Mouse (Mus musculus) layer of hippocampus, adult 2 months (tissue): ENCODE results near the gene Unkl. TPM values are rescaled to one million over a fixed set of nuclear protein-coding genes. Genes with fewer than 3 reads are reported as not detected.
A peak's percentile ranks its signal among the peaks of the same experiment; 100 is the strongest.

Source experiments
- DNase-seq, 2 experiments: peaks; one replicate each; pipeline ENCODE4 v3.0.0; 2022; ENCODE audit warnings: low spot score in 2 of 2
- H3K27ac ChIP-seq: fragments of 200-600 bp; 2 replicates; pipeline ENCODE4 v1.8.1; 2022
- H3K4me3 ChIP-seq: fragments of 200-600 bp; 2 replicates; pipeline ENCODE4 v1.8.1; 2022; ENCODE audit warnings: mild to moderate bottlenecking
- CTCF ChIP-seq: fragments of 200-600 bp; conservative IDR thresholded peaks from 2 replicates; pipeline ENCODE4 v1.8.1; 2022; ENCODE audit warnings: antibody characterized with exemption, mild to moderate bottlenecking, moderate library complexity
- total RNA-seq, 2 experiments: library from RNA; stranded (reverse); gene quantifications; 2 replicates each; pipeline ENCODE4 v1.2.3; 2021

The Unkl gene
- total RNA-seq, 2 experiments from 2014 or later = 36.4 to 40.6 TPM

DNA sequence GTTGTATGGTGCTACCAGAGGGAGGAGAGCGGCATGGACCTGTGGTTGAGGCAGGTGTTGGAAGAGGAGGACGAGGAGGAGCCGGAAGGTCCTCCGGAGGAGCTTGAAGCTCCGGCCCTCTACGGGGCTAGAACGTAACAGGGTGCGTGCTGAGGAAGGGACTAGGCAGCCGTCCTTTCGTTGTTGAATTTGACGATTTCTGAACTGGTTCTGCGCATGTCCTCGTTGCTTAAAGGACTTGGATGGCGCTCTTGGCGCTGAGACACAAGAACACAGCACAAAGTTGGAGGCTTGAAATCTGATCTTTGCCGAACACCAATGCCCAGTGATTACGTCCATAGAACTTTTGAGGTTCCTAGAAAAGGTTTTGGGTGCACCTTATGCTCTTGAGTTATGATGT lies 3.2 kb upstream of the Unkl start:
- DNase-seq = no peak
- no peak for TF ChIP-seq CTCF
- H3K4me3 ChIP-seq = peak overlapping the region; percentile 92
- peak overlapping the region; percentile 97 for H3K27ac ChIP-seq

DNA sequence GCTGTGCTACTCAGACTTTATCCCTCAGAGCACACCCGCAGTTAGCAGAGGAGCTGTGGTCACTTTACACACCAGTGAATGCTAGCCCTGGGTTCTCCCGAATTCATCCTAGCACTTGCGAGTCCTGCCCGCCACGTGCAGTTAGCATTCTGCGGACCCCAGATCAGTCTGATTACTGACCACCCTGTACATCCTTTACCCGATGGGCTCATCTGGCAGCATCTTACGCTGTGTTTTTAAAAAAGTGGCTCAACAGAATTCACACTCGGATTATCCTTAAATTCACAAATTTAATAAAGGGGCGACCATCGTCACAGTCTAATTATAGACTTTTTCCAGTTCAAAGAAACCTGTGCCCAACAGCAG lies 430 bp upstream of the Unkl start:
- TF ChIP-seq CTCF = no peak
- H3K4me3 ChIP-seq = peak overlapping the region; percentile 91
- H3K27ac ChIP-seq = peak overlapping the region; percentile 94
- DNase-seq = no peak

DNA sequence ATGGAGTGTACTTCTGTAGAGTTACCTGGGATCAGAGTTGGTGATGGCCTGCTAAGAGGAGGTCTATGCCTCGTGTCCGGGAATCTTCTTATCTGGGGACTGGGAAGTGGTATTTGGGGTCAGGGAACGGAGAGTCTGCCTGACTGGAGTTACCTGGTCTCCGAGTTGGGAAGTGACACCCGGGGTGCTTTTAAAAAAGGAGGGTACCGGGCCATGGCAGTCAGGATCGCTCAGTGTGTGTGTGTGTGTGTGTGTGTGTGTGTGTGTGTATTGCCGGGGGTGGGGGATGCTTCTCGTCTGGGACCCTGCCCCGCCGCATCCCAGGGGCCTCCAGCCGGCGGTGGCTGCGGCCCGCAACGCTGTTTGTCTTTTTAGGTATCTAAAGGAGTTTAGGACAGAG lies 894 bp downstream of the Unkl start:
- H3K4me3 ChIP-seq = peak overlapping the region; percentile 91
- H3K27ac ChIP-seq = peak overlapping the region; percentile 94
- DNase-seq = no peak
- TF ChIP-seq CTCF = no peak

DNA sequence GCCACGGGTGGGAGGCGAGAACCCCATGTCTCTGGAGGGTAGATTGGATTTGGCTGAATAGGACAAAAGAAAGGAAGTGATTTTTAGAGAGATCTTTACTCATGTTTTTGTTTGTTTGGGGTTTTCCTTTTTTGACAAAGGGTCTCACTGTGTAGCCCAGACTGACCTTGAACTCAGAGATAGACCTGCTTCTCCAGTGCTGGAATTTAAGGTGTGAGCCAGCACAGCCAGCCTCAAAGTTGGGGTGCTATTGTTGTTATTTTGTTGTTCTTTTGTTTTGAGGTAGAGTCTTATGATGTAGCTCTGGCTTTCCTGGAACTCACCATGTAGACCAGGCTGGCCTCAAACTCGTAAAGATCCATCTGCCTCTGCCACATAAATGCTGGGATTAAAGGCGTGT lies 14.2 kb downstream of the Unkl start:
- DNase-seq = no peak
- Histone ChIP-seq H3K27ac (no peak overlapping the region), H3K4me3 (no peak overlapping the region)
- TF ChIP-seq CTCF = no peak

DNA sequence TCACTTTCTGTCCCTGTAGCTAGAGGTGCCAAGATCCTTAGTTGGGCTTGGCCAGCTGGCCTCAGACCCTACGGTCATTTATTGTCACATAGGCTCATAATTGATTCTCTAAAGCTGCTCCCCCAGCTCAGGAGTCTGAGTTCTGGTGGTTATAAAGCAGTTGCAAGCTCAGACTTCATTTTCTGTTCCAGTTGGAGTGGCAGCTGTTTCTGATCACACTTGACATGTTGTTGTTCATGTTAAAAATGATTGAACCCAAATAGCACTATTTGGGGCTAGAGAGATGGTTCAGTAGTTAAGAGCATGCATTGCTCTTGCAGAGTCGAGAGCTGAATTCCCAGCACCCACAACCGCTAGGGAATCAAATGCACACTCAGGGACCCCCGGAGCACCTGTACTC lies 21.8 kb downstream of the Unkl start:
- no peak for TF ChIP-seq CTCF
- Histone ChIP-seq H3K4me3 (no peak overlapping the region), H3K27ac (peak overlapping the region; percentile 85)
- peak; percentile 47 to 58 for DNase-seq

DNA sequence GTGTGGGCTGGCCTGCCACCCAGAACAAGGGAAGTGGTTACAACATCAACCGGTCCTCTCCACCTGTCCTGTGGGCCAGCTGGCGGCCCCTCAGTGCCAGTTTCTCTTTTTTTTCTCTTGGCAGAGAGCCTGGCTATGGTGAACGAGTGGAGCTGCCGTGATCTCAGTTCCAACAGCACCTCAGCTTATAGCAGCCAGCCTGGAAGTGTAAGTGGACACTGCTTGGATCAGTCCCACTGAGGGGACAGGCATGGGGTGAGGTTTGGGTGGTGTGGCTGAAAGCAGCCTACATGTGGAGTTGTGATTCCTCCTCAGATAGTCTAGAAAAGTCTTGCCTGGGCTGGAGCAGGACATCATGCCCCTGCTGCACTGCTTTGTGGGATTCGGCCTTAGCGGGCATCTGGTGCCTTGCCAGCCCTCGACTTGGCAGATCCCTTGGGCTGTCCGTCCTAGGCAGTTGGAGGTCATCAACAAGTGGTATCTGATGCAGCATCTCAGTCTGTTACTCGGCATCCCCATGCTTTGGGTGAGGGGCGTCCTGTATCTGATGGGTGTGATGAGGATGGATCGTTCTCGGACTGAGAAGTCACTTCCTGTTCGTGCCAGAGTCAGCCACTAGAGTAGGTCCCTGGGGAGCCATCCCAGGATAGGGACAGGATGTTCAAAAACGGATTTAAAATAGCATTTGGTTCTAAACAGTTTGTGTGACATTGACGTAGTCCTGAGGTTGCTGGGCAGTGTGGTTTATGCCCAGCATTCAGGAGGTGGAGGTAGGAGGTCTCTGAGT lies 22.7 kb downstream of the Unkl start:
- H3K4me3 ChIP-seq = no peak overlapping the region
- H3K27ac ChIP-seq = peak overlapping the region; percentile 85
- no peak for TF ChIP-seq CTCF
- peak in 1 of 2 experiments; percentile 39 for DNase-seq

DNA sequence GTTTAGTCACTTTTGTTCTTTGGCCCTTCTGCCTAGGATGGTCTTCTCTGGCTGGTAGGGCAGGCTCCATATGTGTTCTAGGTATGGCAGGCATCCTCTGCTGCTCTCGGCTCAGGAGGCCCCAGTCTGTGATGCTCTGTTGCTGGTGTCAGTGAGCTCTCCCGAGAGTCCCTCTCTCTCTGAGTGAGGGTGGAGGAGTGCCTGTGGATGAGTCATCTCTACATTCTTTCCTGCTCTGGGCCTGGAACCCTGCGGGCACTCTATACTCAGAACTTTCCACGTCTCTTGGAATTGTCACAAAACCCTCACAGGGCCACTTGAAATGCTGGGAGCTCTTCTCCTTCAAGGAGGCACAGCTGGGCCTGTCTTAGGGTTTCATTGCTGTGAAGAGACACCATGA lies 23.5 kb downstream of the Unkl start:
- DNase-seq = no peak
- Histone ChIP-seq H3K27ac (peak overlapping the region; percentile 85), H3K4me3 (no peak overlapping the region)
- TF ChIP-seq CTCF = no peak

DNA sequence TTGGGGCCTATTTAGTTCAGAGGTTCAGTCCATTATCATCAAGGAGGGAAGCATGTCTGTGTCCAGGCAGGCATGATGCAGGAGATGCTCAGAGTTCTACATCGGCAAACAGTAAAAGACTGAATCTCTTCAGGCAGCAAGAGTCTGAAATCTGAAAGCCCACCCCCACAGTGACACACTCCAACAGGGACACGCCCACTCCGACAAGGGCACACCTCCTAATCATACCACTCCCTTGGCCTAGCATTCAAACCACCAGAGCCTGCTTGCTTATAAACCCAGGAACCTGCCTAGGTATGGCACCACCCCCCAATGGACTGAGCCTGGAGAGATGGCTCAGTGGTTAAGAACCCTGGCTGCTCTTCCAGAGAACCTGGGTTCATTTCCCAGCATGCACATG lies 27.2 kb downstream of the Unkl start:
- H3K4me3 ChIP-seq = no peak overlapping the region
- TF ChIP-seq CTCF = no peak
- H3K27ac ChIP-seq = no peak overlapping the region
- no peak for DNase-seq

DNA sequence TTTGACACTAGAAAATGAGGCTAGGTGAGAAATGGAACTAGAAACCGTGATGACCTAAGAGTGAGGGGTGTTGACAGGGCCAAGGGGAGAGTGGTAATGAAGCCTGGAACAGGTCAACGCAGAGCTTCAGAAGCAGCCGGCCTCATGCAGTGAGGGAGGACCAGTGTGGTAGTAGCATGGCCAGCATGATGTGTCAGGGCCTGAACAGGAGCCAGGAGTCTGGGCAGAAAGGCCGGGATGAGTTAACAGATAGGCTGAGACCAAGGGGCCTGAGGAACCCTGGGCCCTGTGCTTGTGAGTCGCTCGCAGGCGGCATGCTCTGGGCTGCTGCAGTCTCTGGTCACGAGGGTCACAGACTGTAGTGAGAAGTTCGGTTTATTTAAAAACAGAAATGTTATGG lies 30.8 kb downstream of the Unkl start:
- H3K27ac ChIP-seq = peak overlapping the region; percentile 20; the same call in 1 of the 2 replicates
- H3K4me3 ChIP-seq = no peak overlapping the region
- TF ChIP-seq CTCF = no peak
- no peak for DNase-seq

DNA sequence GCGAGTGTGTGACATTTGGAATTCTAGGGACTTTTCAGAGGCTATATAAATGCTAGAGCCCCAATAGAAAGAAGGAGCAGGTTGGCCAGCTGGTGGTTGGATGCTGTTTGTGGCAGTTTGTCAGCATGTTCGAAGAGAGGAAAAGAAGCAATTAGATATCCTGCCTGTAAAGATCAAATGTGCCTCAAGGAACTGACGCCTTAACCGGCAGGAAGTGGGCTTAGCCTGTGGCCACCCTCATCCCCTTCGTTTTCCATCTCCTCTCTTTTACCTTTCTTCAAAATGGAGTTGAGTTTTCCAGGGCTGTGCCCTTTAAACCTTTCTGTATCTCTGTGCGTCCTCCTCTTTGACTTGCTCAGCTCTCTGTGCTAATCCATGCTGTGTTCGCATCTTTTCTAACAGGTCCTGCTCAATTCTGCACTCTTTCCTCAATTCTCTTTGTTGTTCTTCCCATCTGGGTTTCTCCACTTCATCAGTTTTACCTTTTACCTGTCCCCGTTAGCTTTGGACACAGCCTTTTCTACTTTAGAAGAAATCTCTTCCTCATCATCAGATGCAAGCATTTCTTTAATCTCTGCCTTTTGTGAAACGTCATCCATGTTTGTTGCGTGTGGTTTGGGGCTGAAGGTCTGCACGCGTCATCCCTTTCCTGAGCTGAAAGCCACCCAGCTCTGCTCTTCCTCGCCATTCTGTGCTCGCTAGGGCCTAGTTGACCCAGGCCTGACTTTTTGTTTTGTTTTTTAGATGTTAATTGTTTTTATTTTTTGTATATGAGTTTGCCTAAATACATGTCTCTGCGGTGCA lies 31.5 kb downstream of the Unkl start:
- no peak for TF ChIP-seq CTCF
- DNase-seq = no peak
- no peak overlapping the region for H3K4me3 ChIP-seq
- peak overlapping the region; percentile 20; the same call in 1 of the 2 replicates for H3K27ac ChIP-seq

DNA sequence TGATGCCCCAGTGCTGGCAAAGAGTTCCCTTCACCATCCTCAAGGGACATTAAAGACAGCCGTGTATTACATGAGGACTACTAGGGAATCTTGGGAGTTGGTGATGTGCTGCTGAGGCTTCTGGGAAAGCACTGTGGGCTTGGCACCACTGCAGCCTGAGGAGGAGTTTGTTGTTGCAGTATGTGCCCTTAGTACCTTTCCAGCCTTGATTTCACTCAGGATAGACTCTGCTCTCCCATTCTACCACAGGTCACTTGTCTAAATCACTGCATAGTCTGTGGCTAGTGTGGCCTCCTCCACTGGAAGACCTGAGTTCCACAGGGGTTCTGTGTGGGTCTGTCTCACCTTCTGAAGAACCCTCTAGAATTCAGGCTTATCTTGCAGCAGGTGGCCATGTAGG lies 32.5 kb downstream of the Unkl start:
- no peak for DNase-seq
- peak overlapping the region; percentile 89 for H3K27ac ChIP-seq
- no peak for TF ChIP-seq CTCF
- H3K4me3 ChIP-seq = no peak overlapping the region

DNA sequence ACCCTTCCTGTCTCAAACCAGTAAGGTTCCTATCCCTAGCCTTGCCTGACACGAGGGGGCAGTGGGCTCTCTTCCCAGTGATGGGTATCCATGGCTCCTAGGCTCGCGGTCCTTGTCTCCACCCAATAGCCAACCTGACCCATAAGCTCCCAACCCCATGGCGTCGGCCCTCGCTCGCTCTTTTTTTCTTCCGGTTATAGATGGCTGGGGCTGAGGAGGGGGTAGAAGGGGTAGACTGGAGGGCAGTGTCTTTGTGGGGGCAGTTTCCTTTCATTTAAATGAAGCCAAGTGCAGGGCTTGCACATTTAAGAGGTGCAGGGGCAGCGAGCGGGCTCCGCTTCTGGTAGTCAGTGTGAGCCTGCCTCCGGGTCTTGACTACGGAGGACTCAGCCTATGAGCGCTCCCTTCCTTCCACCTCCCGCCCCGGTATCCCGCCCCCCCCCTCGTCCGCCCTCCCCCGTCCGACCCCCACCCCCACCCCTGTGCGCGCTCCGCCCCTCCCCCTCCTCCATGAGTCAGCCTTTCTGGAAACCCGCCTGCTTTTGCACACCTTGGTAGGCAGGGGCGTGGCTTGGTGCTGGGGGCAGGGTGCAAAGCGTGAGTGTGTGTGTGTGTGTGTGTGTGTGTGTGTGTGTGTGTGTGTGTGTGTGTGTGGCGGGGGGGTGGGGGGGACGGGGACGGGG lies 33.8 kb downstream of the Unkl start:
- Histone ChIP-seq H3K27ac (peak overlapping the region; percentile 89), H3K4me3 (peak overlapping the region; percentile 36)
- TF ChIP-seq CTCF = no peak
- DNase-seq = peak in 1 of 2 experiments; percentile 58

DNA sequence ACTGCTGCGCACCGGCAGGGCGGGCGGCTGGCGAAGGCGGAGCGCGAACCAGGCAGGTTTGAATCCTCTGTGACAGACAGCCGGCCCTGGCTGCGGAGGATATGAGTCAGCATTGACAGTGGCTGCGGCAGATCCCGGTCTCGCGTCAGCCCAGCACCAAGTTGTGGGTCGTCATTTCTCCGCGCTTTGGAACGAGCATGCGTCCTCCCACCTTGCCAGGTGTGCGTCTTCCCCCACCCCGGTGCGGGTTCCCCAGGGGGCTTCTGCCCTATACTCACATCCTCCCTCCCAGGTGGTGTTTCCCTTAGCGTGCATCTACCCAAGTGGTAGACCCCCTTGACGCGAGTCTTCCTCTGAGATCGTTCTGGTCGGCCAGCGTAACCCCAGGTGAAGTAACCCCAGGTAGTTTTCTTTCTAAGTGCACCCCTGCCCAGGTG lies 34.3 kb downstream of the Unkl start:
- Histone ChIP-seq H3K4me3 (peak overlapping the region; percentile 59), H3K27ac (peak overlapping the region; percentile 86)
- DNase-seq = peak in 1 of 2 experiments; percentile 36
